Mouse (Mus musculus): ENCODE data around the gene Olfr974.
"Not testable (repeated sequence)": the region's sequence is repeated elsewhere in the genome, so short reads cannot be mapped to it uniquely, and the experiment has no call there.

Olfr974 gene

DNA sequence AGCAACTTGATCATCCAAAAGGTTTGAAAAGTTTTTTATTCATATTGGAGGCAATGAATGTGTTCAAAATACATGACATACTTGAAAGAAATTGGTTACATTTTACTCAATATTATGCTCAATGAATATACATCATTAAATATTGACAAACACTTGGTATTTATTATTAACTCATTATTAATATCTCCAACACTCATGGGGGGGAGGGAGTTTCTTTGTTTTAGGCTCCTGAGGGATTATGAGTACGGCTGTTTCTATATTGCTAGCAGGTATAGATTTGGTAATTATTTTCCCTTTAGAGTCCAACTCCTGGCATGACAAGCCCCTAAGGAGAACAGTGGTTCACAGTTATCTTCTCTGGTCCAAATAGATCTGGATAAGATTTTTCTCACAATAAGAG lies at the start of gene Olfr974:
Gene Olfr974 (plus strand): TSS at position 301 of the 400 bp plus-strand sequence.
- no peak for DNase-seq (ENCODE audit: low spot score)

GRCm38 (mm10) chr9:39905106-39905505 lies 32.2 kb upstream of the Olfr974 start:
- DNase-seq (ENCODE audit: low spot score), result no peak

DNA sequence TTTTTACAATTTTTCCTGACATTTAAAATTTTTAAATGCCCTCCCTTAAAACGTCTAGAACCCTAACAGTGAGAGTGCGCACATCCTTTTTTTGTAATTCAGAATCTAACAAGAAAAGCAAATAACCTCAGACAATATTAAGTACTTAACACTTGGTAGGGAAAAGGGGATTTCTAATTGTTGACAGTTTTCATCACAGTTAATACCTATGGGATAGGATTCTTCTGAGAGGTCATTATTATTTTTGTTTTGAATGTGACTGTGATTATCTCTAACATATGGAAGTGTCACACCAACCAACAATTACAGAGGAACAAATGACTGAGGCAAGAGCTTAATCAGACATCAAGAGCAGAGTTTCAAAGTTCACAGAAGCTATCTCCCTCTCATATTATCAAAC lies 30.3 kb upstream of the Olfr974 start, which contains the start of gene Olfr229:
Gene Olfr229 (plus strand): TSS at position 301 of the 400 bp plus-strand sequence.
- DNase-seq (ENCODE audit: low spot score), result no peak

GRCm38 (mm10) chr9:39909939-39910338 lies 27.4 kb upstream of the Olfr974 start:
- DNase-seq (ENCODE audit: low spot score), result no peak

DNA sequence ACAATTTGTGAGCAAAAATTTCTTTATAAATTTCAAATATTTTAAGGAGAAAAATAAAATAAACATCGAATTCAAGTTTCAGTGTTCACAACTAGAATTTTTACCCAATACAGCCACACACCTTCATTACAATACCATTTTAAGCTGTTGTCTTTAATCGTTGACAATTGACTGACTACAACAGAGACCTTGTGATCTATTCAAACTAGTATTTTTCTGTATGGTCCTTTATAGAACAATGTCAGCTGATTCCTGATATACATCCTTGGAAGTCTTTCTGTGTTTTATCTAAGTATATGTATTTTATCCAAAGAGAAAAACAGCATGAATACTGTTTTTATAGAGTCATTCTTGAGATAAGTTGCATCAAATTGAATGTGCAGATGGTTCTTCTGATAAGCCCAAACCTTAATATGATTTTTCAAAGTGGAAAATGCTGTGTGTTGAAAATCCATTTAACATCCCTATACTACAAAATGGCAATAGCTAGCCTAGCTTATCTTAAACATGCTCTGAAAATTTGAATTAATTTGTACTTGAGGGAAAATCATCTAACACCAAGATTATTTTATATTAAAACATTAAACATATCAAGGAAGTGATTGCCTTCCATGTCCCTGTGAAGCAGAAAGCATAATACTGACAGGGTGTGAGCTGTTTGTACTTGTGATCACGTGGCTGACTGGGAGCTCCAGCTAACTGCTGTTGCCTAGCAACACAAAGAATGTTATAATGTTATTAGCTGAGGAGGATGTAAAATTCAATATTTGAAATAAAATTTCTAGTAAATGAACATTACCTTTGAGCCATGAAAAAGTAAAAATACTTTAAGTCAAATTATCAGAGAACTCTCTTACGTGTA lies 9.1 kb upstream of the Olfr974 start:
- DNase-seq (ENCODE audit: low spot score), result not testable (repeated sequence)

GRCm38 (mm10) chr9:39928837-39929236 lies 8.5 kb upstream of the Olfr974 start:
- DNase-seq (ENCODE audit: low spot score), result not testable (repeated sequence)

DNA sequence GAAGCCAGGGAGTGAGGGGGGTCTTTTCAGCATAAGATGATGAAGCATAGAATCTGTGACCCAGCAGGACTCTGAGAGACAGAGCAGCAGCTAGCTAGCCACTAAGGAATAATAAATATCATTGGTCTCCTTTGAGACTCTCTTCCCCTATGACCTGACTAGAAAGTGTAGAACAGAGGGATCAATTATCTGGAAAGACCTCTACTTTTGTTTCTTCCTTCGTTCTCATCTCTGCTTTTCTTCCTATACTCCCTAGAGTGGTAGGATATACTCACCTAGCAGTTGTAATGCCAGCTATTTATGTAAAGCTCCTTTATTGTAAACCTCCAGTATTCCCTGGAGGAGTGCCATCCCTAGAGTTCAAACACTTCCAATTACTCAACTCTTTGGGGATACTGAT lies 14.6 kb downstream of the Olfr974 start, which contains the start of gene Olfr975:
Gene Olfr975 (minus strand): TSS at position 101 of the 400 bp plus-strand sequence.
- no peak for DNase-seq (ENCODE audit: low spot score)

GRCm38 (mm10) chr9:39961033-39961432 lies 23.7 kb downstream of the Olfr974 start, which contains the start of gene Olfr976:
Gene Olfr976, minus strand, starts transcription at chr9:39961133.
- not testable (repeated sequence) for DNase-seq (ENCODE audit: low spot score)

DNA sequence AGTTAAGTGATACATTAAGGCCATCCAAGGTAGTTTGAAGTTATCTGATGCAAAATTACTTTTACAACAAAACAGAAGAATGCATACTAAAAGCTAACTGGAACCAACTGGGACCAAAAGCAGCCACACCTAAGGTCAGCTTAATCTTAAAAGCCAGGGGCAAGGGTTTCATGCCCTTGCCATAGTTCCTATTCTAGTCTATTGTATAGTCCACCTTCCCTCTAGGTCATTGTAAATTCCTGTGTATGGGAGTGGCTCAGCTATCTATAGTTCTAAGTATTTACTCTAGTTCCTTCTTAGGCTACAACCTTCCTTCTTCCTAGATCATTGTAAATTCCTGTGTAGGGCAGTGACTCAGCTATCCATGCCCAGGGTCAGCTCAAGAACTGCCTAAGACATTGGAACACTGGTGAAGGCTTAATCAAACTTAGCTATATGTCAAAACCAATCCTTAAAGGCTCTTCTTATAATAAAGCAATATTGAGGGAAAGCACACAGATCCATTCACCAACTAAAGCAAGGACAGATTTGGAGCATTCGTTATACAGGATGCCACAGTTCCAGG lies 39.4 kb downstream of the Olfr974 start:
- DNase-seq (ENCODE audit: low spot score), result not testable (repeated sequence)

DNA sequence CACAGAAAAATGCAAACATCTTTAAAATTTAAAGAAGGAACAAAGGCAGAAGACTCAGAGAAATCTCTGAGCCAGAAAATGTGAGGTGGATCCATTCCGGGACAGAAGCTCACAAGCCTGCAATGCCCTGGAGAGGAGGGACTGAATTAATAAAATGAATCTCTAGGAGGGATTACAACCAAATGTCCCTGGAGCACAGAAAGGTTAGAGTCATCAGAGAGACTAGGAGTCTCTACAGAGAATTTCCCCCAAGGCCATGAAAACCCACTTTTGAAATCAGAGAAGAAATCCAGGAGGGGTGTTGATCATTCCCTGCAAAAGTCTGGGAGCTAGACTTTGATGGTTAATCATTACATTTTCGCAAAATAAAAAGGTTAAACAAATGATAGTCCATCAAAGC lies 54.5 kb downstream of the Olfr974 start, which contains the start of gene Olfr978:
Gene Olfr978 (plus strand): TSS at position 301 of the 400 bp plus-strand sequence.
- no peak for DNase-seq (ENCODE audit: low spot score)

All from testis, postnatal 10 days (tissue).